Mouse (Mus musculus): Measurements from ENCODE around the gene Ror2.
A peak's percentile ranks its signal among the peaks of the same experiment; 100 is the strongest.

Gene Ror2

GRCm38 (mm10) chr13:53192286-53192685 is 93.6 kb downstream of the Ror2 start:
- DNase-seq (ENCODE audit: low spot score) = no peak

- no peak for DNase-seq (ENCODE audit: low spot score)
Observed at GRCm38 (mm10) chr13:53191657-53192056, 94.3 kb downstream of the Ror2 start.

DNA sequence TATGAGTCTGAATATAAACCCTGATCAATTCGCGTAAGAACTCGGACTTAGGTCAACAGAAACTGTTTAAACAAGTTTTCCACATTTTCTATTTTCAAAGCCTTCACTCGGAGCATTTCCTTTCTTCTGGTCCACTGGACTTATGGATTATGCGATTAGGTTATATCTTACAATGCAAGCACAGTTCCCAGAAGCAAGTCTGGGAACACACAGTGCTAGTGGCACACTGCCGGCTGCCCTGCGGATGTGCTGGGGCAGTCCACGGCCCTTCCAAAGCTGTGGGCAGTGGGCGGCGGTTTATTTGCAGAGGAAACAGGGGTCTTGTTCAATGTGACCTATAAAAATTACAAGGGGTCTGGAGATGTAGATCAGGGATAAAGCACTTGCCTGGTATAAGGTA is 97.0 kb downstream of the Ror2 start:
- DNase-seq (ENCODE audit: low spot score) = no peak

DNA sequence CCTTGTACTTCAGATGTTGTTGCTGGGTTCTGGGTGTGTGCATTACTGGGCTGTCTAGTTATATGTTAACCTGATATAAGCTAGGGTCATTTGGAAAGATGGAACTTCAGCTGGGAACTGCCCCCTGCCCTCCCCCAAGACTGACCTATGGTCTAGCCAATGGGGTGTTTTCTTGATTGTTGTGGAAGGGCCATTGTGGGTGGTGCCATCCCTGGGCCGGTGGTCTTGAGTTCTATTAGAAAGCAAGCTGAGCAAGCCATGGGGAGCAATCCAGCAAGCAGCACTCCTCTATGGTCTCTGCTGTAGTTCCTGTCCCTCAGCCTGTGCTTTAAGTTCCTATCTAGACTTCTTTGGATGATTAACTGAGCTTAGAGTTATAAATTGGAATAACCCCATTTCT is 101.1 kb downstream of the Ror2 start:
- no peak for DNase-seq (ENCODE audit: low spot score)

DNA sequence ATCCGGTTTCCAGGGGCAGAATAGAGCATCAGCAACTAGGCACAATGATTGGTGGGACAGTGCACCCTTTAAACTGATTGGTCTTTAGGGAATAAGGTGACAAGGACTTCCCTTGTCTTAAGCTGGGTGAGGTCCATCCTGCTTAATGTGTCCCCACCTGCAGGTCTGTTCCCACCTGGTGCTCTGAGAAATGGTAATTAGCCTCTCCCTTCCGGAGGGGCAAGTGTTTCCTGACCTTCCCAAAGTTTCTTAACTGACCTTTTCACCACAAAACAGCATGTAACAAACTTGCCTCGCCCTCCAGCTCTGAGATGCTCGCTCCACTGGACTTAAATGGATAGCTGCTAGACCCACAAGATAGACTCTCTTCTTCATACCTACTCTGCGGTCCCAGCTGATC is 101.8 kb downstream of the Ror2 start:
- no peak for DNase-seq (ENCODE audit: low spot score)

DNA sequence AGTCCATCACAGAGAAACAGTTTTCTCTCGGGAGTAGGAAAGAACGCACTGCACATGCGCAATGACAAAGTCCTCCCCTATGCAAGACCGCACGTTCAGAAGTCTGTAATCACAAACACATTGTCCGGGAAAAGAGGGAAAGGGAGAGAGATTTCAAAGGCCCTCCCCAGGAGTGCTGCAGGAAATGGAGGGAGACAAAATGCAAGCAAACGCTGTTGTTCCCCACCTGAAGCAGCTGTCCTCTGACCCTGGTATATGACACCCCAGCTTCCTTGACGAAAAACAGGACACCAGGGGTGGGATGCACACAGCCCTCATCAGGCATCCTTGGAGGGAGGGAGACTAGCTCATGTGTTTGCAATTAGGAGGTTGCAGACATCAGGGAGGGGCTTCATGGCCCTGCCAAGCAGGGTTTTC is 102.8 kb downstream of the Ror2 start:
- DNase-seq (ENCODE audit: low spot score) = no peak

- DNase-seq (ENCODE audit: low spot score) = peak; percentile 23
Observed at GRCm38 (mm10) chr13:53178594-53178993, 107.3 kb downstream of the Ror2 start.

- no peak for DNase-seq (ENCODE audit: low spot score)
Observed at GRCm38 (mm10) chr13:53178171-53178570, 107.8 kb downstream of the Ror2 start.

DNA sequence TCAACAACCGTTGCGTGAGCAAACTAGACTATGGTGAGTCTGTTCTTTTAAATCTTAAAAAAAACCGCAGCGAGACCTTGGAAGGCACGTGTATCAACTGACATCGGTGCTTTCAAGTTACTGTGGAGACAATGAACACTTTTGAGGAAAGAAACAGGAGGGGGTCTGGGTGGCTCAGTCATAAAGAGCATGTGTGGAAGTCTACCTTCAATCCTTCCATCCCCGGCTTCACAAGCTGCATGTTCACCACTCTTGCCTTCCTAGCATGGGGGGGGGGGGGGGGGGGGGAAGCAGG is 108.6 kb downstream of the Ror2 start:
- DNase-seq (ENCODE audit: low spot score) = no peak

DNA sequence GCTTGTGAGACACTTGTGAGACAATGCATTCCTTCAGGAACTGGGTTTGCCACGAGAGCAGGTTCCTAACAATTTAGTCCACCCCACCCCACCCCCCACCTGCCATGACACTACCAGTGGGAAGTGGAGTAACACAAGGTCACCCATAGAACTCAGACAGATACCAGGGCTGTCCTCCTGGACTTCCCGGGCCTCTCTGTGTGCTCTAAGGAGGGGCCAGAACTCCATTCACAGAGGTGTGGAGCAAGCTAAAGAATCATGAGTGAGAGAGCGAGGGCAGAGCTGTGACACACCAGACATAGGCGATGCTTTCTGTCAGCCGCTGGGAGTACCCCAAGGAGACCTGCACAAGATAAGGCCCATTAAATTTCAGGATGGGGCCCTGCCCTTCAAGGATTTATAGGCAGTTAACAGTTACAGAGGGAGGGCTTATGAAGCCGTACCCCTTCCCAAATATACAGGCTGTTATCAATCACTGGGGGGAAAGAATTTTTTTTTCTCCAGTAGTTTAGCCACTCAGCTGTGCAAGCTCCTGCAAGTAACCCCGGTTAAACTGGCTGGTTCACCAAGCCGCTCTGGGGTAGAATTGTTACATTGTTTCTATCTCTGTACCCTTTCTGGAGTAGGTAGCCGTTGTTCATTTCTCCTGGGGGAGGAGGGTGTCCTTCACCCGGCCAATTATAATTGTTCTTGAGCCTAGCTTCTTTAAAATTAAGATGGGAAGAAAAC is 109.1 kb downstream of the Ror2 start:
- peak; percentile 82 for DNase-seq (ENCODE audit: low spot score)

GRCm38 (mm10) chr13:53175041-53175440 is 110.9 kb downstream of the Ror2 start:
- no peak for DNase-seq (ENCODE audit: low spot score)

GRCm38 (mm10) chr13:53163671-53164070 is 122.3 kb downstream of the Ror2 start:
- no peak for DNase-seq (ENCODE audit: low spot score)

- DNase-seq (ENCODE audit: low spot score) = no peak
Observed at GRCm38 (mm10) chr13:53163060-53163459, 122.9 kb downstream of the Ror2 start.

- no peak for DNase-seq (ENCODE audit: low spot score)
Observed at GRCm38 (mm10) chr13:53159501-53159900, 126.4 kb downstream of the Ror2 start.

DNA sequence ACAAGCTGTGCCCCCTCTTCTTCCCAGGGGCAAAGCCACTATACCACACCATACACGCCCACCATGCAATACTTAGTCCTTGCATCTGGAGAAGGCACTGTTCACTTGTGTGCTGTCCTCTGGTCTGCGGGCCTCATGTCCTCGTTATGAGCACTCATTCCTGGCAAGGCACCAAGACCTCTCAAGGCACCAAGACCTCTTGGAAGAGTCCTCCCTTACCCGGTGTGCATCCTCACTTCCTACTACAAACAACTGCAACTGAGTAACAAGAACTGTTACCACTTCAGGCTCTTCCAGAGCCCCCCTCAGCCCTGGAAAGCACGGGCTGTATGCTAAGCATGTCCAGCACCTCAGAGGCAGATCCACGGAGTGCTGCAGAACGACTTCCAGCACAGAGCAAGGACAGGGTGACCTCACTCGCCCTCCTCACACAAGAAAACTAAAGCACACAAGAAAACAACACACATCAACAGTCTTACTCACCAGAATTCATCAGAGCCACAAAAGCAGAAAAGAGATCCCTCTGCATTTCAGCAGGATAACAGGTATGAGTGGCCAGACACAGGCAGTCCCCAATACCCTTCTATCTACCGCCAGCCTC is 127.4 kb downstream of the Ror2 start:
- peak; percentile 37 for DNase-seq (ENCODE audit: low spot score)

DNA sequence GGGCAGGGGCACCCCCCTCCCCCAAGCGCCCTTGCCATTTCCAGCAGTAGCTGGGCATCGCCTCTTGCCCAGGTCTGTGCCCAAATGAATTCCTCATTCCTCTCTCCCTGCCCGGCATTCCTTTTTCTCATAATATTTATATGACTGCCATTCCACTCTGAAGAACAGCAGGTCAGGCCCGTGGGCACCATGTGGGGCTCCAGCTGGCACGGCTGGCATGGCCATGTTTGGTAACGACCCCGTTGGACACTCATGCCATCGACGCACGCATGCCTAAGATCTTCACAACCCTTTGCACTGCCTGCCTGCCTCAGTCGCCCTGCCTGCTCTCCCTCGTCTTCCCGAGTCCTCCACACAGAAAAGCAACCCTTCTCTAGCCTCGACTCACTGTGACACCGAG is 129.0 kb downstream of the Ror2 start:
- DNase-seq (ENCODE audit: low spot score) = no peak

DNA sequence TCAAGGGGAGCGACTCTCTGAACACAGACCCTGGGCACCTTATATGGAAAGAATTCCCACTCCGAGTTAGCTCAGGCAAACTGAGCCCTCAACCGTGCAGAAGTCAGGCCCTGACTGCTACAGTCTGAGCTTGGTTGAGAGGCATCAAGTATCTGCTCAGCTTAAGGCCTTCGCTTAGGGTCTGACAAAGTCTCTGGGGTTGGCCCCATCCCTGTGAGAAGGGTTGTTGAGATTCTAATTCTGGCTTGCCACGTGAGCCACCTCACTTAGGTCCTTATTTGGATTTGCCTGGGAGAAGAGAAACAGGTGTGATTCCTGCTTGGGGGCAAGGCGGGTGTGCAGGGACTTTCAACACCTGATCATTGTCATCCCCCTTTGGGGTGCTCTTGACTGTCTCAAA is 129.6 kb downstream of the Ror2 start:
- no peak for DNase-seq (ENCODE audit: low spot score)

DNA sequence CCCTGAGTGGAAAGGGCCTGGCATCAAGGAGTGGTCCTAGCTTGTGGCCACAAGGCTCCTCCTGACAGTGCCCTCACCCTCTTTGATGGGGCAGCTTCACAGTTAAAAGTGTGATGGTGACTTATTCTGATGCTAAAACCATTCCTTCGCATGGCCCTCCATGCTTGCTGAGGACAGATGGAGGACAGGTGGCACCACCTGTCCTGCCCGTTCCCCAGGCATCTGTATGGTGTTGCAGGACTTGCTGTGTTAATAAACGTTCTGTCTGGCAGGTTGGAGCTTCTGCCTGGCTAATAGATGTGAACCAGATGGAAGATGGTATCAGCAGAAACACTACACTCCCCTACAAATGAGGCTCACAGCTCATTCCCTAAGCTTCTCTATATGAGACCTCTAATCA is 140.4 kb downstream of the Ror2 start:
- no peak for DNase-seq (ENCODE audit: low spot score)

DNA sequence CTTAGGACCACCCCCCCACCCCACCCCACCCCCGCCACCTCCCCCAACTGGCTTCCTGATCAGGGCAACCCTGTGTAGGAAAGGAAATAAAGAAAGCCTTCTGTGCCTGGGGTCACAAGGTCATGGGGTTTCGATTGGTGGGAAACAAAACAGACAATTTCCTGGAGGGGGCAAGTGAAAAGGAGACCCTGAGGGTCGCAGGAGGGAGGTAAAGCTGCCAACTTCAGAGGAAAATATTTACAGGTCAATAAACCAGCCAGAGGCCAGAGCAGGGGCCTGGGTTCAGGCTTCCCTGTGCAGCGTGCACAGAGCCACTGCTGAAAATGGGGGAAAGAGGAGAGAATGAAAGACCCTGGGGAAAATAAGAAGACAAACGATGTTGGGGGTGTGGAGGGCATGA is 142.8 kb downstream of the Ror2 start:
- no peak for DNase-seq (ENCODE audit: low spot score)

DNA sequence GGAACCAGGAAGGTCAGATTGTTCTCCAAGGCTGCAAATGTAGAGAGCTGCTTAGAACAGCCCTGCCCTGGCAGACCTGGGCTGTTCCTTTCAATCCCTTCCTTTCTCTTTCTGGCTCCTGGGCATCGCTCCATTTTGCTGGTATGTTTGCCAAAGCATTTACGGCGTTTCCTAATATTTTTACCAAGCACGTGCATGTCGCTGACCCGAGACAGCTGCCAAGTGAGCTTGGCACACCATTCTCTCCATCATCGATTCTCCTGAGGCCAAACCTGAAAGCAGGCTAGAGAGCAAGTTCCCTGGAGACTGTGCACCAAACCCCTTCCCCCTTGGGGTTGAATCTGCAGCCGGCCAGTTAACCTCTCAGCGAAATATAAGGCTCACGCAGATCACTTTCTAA is 143.7 kb downstream of the Ror2 start:
- no peak for DNase-seq (ENCODE audit: low spot score)

- DNase-seq (ENCODE audit: low spot score) = no peak
Observed at GRCm38 (mm10) chr13:53140298-53140697, 145.6 kb downstream of the Ror2 start.

DNA sequence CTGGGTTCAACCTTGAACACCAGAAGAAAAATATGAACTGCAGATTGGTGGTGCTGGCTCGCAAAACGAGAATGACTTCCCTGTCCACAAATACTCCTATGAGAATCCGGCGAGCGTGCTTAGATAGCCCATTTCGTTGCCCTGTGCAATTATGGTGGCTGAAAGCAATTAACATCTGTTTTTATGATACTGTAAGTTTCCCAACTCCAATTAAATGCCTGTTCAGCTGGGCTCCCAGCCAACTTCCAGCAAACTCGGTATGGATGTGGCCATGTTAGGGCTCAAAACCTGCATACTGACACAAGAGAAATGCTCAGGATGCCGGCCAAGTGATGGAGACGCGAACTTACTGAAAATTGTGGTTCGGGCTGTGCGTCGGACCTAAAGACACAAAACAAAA is 155.4 kb downstream of the Ror2 start:
- DNase-seq (ENCODE audit: low spot score) = no peak

DNA sequence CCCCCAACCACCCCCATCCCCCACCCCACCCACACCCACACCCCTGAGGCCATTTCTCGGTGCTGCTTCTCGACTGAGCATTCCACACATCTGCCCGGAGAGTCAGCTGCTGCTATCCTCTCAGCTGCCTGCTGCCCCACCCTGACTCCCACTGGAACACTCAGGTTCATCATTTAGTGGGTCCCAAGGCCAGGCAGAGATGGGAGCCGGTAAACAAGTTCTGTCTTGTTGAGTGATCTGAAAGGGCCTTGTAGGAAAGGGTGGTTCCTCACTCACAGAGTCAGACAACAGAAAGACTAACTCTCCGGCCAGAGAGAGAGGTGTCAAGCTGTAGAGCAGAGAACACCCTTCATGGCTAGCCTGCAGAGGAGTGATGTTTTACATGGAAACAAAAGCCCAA is 155.9 kb downstream of the Ror2 start:
- no peak for DNase-seq (ENCODE audit: low spot score)

DNA sequence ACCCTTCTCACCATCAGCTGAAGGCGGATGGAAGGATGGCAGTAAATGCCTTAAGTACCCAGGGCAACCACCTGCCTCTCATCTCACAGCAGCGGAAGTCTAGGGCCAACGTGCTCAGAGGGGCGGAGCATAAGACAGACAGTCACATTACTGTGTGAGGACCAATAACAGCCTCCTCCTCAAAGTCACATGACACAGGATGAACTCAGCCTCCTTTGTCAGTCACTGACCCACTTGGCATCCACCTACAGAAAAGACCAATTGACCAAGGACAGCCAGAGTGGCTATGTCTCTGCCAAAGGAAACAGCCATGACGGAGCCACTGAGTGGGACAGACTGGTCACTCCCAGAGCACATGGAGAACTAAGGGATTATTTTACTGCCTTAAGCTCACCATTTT is 160.3 kb downstream of the Ror2 start:
- no peak for DNase-seq (ENCODE audit: low spot score)
